Mouse (Mus musculus): Measurements from ENCODE around the gene Klhdc9. TPM values are rescaled to one million over a fixed set of nuclear protein-coding genes. Genes with fewer than 3 reads are reported as not detected.
A peak's percentile ranks its signal among the peaks of the same experiment; 100 is the strongest.

Gene Klhdc9
- 2.0 and 2.2 TPM in 2 replicates for polyA plus RNA-seq (2016; fragmentation: Nextera tagmentation; extraction: Ambion mirVana)

DNA sequence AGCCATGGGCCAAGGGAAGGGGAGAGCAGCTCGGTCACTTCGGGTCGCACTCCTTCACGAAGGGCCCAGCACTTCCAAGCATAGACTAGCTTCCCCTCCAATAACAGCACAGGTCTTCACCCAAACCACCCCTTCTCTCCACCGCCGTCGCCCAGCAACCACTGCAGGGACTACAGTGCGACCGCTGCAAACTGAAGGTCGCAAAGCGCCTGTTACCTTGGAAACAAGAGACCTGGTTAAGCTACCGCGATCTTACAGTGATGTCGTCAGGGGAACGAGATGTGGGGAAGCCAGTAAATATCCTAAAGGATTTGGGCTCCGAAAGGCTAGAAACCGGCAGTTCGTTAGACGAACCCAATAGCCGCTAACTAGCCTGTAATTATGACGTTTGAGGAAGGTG lies at the start of gene Klhdc9:
Gene Klhdc9 (minus strand): TSS at position 143 of the 400 bp plus-strand sequence.
- Histone ChIP-seq H3K27me3 (no peaks in the 10 kb centered on the region), H3K4me3 (replicated peaks) (peak within 1 kb of the TSS; percentile 52), H3K27ac (peak within 1 kb of the TSS; percentile 77), H3K9ac (replicated peaks) (peak within 1 kb of the TSS; percentile 63), H3K9me3 (peaks cover 4% of the 10 kb centered on the region; the same call in 1 of the 2 replicates), H3K36me3 (peaks cover 33% of the 10 kb centered on the region), H3K4me2 (peak within 1 kb of the TSS; percentile 78), H3K4me1 (replicated peaks) (peaks cover 21% of the 10 kb centered on the region)
- peak; percentile 92 for ATAC-seq (ENCODE audit: insufficient number of reproducible peaks, insufficient read depth, low FRiP score, low TSS enrichment, low read depth)
- under 1% methylated on average over 21 of the region's 21 CpGs for WGBS

DNA sequence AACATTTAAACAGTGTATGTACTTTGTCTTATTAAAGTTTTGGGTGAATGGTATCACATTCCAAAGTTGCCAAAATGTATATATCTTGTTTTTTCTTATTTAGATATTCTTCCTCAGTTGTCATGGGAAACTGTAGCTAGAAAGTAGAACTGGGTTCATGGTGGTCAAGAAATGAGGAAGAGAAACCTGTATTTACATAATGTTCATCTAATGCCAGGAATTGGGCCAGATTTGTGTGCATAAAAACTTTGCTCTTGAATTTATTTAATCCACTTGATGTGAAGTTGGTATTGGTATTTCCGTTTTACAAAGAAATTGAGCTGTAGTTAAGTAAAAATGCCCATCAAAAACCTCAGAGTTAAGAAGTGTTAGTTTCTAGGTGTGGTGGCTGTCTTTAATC lies 49.6 kb upstream of the Klhdc9 start:
- H3K36me3 ChIP-seq, result peaks cover 11% of the 10 kb centered on the region
- peaks cover 18% of the 10 kb centered on the region for H3K4me1 ChIP-seq (replicated peaks)
- H3K4me3 ChIP-seq (replicated peaks), result no peak overlapping the region
- ATAC-seq (ENCODE audit: insufficient number of reproducible peaks, insufficient read depth, low FRiP score, low TSS enrichment, low read depth), result no peak
- H3K4me2 ChIP-seq, result no peak overlapping the region
- H3K27me3 ChIP-seq, result peaks cover 9% of the 10 kb centered on the region
- H3K27ac ChIP-seq, result no peak overlapping the region
- 95% methylated on average over 1 of the region's 1 CpGs for WGBS
- no peak overlapping the region for H3K9ac ChIP-seq (replicated peaks)
- H3K9me3 ChIP-seq, result no peaks in the 10 kb centered on the region

DNA sequence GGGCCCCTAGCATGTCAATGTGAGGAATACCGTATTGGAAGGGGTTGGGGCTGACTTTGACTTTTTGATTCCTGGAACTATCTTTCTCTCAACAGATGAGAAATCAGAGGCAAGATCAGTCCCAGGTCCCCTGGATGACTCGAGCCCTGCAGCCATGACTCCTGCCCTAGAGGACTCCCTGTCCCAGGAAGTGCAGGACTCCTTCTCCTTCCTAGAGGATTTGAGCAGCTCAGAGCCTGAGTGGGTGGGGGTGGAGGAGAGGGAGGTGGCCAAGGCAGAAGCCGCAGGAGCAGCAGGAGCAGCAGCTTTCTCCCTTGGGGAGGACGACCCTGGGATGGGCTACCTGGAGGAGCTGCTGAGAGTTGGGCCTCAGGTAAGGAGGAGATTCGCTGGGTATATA lies 46.7 kb upstream of the Klhdc9 start:
- no peak overlapping the region for H3K4me2 ChIP-seq

DNA sequence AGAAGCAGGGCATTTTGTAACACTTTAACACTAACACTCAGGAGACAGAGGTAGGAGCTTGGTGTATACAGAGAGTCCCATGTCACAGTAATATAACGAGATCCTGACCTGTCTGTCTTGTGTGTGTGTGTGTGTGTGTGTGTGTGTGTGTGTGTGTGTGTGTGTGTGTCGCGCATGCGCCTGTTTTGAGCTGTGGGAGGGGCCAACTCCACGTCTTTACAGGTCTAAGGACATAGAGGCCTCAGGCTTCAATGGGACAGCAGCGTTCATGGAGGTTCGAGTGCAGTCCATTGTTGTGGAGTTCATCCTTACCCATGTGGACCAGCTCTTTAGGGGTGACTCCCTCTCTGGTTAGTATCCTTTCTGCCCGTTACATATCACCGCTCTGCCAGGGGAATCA lies 42.4 kb upstream of the Klhdc9 start:
- no peak overlapping the region for H3K27ac ChIP-seq
- no peak overlapping the region; the same call in 1 of the 2 replicates for H3K9ac ChIP-seq (replicated peaks)
- H3K4me2 ChIP-seq, result no peak overlapping the region
- no peak overlapping the region for H3K4me3 ChIP-seq (replicated peaks)
- no peaks in the 10 kb centered on the region for H3K9me3 ChIP-seq
- 75% methylated on average over 9 of the region's 9 CpGs for WGBS
- no peak for ATAC-seq (ENCODE audit: insufficient number of reproducible peaks, insufficient read depth, low FRiP score, low TSS enrichment, low read depth)
- no peaks in the 10 kb centered on the region for H3K27me3 ChIP-seq
- no peaks in the 10 kb centered on the region for H3K4me1 ChIP-seq (replicated peaks)
- no peaks in the 10 kb centered on the region for H3K36me3 ChIP-seq

More for the DNA sequence above, 46.7 kb upstream of the Klhdc9 start:
- Histone ChIP-seq H3K4me3 (replicated peaks) (no peak overlapping the region), H3K27me3 (peaks cover 9% of the 10 kb centered on the region), H3K27ac (no peak overlapping the region), H3K4me1 (replicated peaks) (peaks cover 1% of the 10 kb centered on the region; the same call in 1 of the 2 replicates), H3K36me3 (no peaks in the 10 kb centered on the region), H3K9ac (replicated peaks) (no peak overlapping the region), H3K9me3 (no peaks in the 10 kb centered on the region)
- 76% methylated on average over 5 of the region's 5 CpGs for WGBS
- no peak for ATAC-seq (ENCODE audit: insufficient number of reproducible peaks, insufficient read depth, low FRiP score, low TSS enrichment, low read depth)

DNA sequence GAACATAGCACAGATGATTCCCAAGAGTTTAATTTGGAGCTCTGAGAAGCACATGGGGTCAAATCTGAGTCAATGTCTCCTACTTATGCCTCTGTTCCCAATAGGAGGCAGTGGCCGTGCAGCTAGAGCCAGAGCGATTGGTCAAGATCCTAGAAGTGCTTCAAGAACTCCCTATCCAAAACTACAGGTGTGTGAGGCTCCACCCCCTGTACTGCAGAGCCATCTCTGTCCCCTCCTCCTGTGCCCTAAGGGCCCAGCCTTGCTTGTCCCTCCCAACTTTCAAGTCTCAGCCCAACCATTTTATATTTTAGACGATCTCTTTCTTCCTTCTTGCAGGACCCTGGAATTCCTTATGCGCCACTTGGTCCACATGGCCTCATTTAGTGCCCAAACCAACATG lies 41.2 kb upstream of the Klhdc9 start:
- no peak overlapping the region for H3K9ac ChIP-seq (replicated peaks)
- WGBS, result 81% methylated on average over 4 of the region's 4 CpGs

DNA sequence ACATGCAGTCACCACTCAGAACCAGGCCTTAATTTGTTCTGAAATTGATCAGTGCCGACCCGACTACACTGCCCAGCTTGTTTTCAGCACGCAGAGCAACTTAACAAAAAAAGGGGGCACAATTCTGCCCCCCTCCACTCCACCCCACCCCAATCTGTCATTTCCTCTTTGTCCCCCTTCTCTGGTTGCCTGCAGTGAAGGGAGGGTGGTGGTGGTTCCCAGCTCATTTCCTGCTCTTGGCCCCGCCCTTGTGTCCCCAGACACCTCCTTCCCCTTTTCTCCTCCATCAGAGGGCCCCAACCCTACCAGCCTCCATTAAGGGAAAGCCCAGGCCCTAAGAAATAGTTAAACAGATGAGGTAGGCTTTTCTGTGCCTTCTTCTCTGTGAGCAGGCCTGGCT lies 29.5 kb upstream of the Klhdc9 start:
- Histone ChIP-seq H3K36me3 (no peaks in the 10 kb centered on the region), H3K9ac (replicated peaks) (no peak overlapping the region), H3K9me3 (no peaks in the 10 kb centered on the region), H3K27ac (no peak overlapping the region), H3K4me2 (no peak overlapping the region), H3K4me1 (replicated peaks) (peaks cover 21% of the 10 kb centered on the region), H3K27me3 (peaks cover 5% of the 10 kb centered on the region), H3K4me3 (replicated peaks) (no peak overlapping the region)
- ATAC-seq (ENCODE audit: insufficient number of reproducible peaks, insufficient read depth, low FRiP score, low TSS enrichment, low read depth), result no peak
- 68% methylated on average over 4 of the region's 4 CpGs for WGBS

More for the DNA sequence above, 41.2 kb upstream of the Klhdc9 start:
- no peak overlapping the region for H3K27ac ChIP-seq
- no peaks in the 10 kb centered on the region for H3K4me1 ChIP-seq (replicated peaks)
- no peak overlapping the region for H3K4me2 ChIP-seq
- no peak for ATAC-seq (ENCODE audit: insufficient number of reproducible peaks, insufficient read depth, low FRiP score, low TSS enrichment, low read depth)
- H3K27me3 ChIP-seq, result no peaks in the 10 kb centered on the region
- H3K9me3 ChIP-seq, result no peaks in the 10 kb centered on the region
- no peaks in the 10 kb centered on the region for H3K36me3 ChIP-seq
- no peak overlapping the region for H3K4me3 ChIP-seq (replicated peaks)

DNA sequence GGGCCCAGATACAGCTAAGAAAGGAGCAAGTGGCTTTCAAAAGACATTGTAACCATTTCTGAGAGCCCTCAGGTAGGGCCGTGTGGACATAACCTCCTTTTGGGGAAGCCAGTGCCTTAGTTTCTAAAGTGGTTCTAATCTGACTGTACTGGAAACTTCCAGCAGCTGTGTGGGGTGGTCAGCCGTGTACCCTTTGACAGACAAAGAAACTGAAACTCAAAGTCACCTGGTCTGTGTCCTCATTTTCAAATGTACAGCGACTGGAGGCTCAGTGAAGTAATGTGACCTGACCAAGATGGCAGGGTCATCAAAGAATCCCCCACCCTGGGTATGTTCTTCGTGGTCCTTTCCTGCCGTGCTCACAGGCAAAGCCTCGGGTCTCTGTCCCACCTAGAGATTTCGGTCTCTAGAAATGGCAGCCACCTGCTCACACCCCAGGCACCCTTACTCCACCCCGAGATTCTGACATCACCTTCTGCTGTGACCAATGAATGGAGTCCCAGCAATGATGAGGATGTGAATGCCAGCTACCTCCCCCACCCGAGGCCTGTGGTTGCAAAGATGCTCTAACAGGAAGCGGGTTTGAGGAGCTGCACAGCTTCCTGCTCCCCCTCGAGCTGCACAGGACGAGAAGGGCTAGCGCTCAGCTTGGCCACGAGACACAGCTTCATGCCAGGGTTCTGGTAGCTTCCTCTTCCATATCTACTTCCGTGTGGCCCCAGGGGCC lies 27.9 kb upstream of the Klhdc9 start, which contains the start of gene Arhgap30:
Gene Arhgap30 (plus strand): TSS at position 579 of the 727 bp plus-strand sequence.
- H3K4me2 ChIP-seq, result no peak within 1 kb of the TSS
- no peaks in the 10 kb centered on the region for H3K9me3 ChIP-seq
- 79% methylated on average over 15 of the region's 15 CpGs for WGBS
- no peaks in the 10 kb centered on the region for H3K36me3 ChIP-seq
- H3K27ac ChIP-seq, result no peak within 1 kb of the TSS
- peaks cover 21% of the 10 kb centered on the region for H3K4me1 ChIP-seq (replicated peaks)
- peaks cover 6% of the 10 kb centered on the region for H3K27me3 ChIP-seq
- no peak for ATAC-seq (ENCODE audit: insufficient number of reproducible peaks, insufficient read depth, low FRiP score, low TSS enrichment, low read depth)
- no peak within 1 kb of the TSS for H3K9ac ChIP-seq (replicated peaks)
- no peak within 1 kb of the TSS for H3K4me3 ChIP-seq (replicated peaks)

DNA sequence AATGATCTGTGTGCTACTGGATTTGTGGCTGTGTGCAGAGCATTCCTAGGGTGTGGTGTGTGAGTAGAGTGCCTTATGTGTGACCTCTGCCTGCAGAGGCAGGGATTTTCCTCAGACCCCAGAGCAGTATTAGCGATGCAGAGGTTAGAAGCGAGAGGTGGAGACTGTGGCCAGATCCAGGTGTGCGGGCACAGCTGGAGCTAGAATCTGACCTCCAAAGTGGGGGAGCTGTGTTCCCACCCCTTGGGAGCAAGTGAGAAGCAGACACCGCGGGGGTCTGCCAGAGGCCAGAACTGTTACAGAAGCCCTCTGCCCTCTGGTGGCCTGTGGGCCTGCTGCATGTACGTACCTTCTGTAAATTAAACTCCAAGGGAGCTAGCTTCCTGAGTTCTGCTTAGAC lies 26.5 kb upstream of the Klhdc9 start:
- Histone ChIP-seq H3K9me3 (no peaks in the 10 kb centered on the region), H3K36me3 (no peaks in the 10 kb centered on the region), H3K4me3 (replicated peaks) (no peak overlapping the region), H3K4me1 (replicated peaks) (peaks cover 21% of the 10 kb centered on the region), H3K4me2 (peak overlapping the region; percentile 35), H3K9ac (replicated peaks) (no peak overlapping the region), H3K27ac (no peak overlapping the region), H3K27me3 (peaks cover 15% of the 10 kb centered on the region)
- 13% methylated on average over 6 of the region's 6 CpGs for WGBS
- ATAC-seq (ENCODE audit: insufficient number of reproducible peaks, insufficient read depth, low FRiP score, low TSS enrichment, low read depth), result peak; percentile 33; the same call in 1 of the 2 replicates

DNA sequence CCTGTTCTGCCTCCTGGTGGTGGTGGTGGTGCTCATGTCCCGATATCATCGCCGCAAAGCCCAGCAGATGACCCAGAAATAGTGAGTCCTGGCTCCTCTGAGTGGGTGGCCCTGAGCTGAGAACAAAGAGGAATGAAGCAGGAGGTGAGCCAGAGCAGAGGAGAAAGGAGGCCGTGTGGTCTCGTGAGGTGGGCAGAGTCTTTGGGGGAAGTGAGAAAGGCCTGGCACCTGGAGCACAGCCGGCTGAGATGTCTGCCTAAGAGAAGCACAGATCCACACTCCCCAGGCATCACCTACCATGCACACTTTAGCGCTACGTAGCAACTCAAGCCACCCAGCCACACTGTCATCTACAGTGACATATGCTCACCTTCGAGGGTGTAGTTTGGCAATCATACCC lies 24.6 kb upstream of the Klhdc9 start:
- ATAC-seq (ENCODE audit: insufficient number of reproducible peaks, insufficient read depth, low FRiP score, low TSS enrichment, low read depth), result no peak
- H3K9me3 ChIP-seq, result no peaks in the 10 kb centered on the region
- WGBS, result 70% methylated on average over 9 of the region's 9 CpGs
- no peak overlapping the region for H3K4me3 ChIP-seq (replicated peaks)
- H3K36me3 ChIP-seq, result no peaks in the 10 kb centered on the region
- peaks cover 29% of the 10 kb centered on the region for H3K27me3 ChIP-seq
- no peak overlapping the region for H3K9ac ChIP-seq (replicated peaks)
- no peak overlapping the region for H3K27ac ChIP-seq
- H3K4me2 ChIP-seq, result no peak overlapping the region
- H3K4me1 ChIP-seq (replicated peaks), result peaks cover 23% of the 10 kb centered on the region

DNA sequence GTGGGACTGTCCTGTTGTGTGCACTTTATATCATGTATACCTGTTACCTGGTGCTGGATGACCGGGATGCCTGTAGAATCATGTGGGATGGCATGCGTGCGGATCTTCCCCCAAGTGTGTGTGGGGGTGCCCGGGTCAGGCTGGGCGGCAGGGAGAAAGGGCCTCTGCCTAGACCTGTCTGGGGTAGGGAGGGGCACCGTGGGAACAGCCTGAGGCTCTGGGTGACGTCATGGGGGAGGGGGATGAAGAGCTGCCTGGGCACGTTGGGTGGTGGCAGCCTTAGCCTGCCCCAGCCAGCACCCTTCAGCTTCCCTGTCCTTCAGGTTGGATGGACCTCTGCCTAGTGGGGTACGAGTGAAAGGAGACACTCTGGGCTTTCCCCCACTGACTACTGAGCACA lies 23.8 kb upstream of the Klhdc9 start:
- H3K4me2 ChIP-seq, result no peak overlapping the region
- no peak for ATAC-seq (ENCODE audit: insufficient number of reproducible peaks, insufficient read depth, low FRiP score, low TSS enrichment, low read depth)

DNA sequence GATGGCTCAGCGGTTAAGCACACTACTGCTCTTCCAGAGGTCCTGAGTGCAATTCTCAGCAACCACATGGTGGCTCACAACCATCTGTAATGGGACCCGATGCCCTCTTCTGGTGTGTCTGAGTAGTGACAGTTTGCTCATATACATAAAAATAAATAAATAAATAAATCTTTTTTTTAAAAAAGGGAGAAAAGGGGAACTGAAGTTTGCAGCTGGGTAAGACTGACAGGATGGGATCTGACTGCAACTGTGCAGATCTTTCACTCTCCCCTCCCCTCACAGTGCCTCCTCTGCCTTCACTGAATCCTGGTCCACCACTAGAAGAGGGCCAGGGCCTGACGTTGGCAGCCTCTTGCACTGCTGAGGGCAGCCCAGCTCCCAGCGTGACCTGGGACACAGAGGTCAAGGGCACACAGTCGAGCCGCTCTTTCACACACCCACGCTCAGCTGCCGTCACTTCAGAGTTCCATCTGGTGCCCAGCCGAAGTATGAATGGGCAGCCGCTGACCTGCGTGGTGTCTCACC lies 21.6 kb upstream of the Klhdc9 start:
- H3K4me2 ChIP-seq, result no peak overlapping the region
- H3K27ac ChIP-seq, result no peak overlapping the region
- peaks cover 21% of the 10 kb centered on the region for H3K4me1 ChIP-seq (replicated peaks)
- no peaks in the 10 kb centered on the region for H3K9me3 ChIP-seq
- no peak overlapping the region for H3K4me3 ChIP-seq (replicated peaks)
- ATAC-seq (ENCODE audit: insufficient number of reproducible peaks, insufficient read depth, low FRiP score, low TSS enrichment, low read depth), result no peak
- 83% methylated on average over 11 of the region's 11 CpGs for WGBS
- no peaks in the 10 kb centered on the region for H3K36me3 ChIP-seq
- H3K9ac ChIP-seq (replicated peaks), result no peak overlapping the region
- H3K27me3 ChIP-seq, result peaks cover 50% of the 10 kb centered on the region

More for the DNA sequence above, 23.8 kb upstream of the Klhdc9 start:
- no peak overlapping the region for H3K27ac ChIP-seq
- no peaks in the 10 kb centered on the region for H3K9me3 ChIP-seq
- no peak overlapping the region for H3K9ac ChIP-seq (replicated peaks)
- H3K27me3 ChIP-seq, result peaks cover 37% of the 10 kb centered on the region
- H3K4me3 ChIP-seq (replicated peaks), result no peak overlapping the region
- WGBS, result 65% methylated on average over 9 of the region's 9 CpGs
- no peaks in the 10 kb centered on the region for H3K36me3 ChIP-seq
- H3K4me1 ChIP-seq (replicated peaks), result peaks cover 25% of the 10 kb centered on the region

All from limb, embryonic 12.5 days (tissue).